Mouse (Mus musculus): ENCODE results near the gene Jakmip3. TPM values are rescaled to one million over a fixed set of nuclear protein-coding genes. Genes with fewer than 3 reads are reported as not detected.

Gene Jakmip3
- polyA plus RNA-seq, 1 experiment from 2014 or later: 0.59 TPM

DNA sequence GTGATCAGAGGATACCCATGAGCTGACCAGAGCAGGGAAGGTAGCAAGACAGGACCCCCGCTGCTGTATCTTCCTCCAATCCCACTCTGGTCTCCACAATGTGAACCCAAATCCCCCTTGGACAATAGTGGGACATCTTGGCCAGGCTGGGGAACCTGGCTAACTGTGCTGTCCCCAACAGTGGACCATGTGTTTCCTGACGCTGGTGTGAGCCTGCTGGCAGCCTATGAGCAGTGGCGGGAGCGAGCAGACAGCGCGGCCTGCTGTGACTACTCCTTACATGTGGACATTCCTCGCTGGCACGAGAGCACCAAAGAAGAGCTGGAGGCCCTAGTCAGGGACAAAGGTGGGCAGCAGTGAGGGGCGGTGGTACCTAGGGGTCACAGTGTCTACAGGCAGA, 151.2 kb downstream of the Jakmip3 start:
- no peak for ATAC-seq (replicated peaks; ENCODE audit: insufficient number of reproducible peaks, low FRiP score, low TSS enrichment)
- WGBS (ENCODE audit: insufficient replicate concordance): 86% methylated on average over 9 of the region's 9 CpGs

DNA sequence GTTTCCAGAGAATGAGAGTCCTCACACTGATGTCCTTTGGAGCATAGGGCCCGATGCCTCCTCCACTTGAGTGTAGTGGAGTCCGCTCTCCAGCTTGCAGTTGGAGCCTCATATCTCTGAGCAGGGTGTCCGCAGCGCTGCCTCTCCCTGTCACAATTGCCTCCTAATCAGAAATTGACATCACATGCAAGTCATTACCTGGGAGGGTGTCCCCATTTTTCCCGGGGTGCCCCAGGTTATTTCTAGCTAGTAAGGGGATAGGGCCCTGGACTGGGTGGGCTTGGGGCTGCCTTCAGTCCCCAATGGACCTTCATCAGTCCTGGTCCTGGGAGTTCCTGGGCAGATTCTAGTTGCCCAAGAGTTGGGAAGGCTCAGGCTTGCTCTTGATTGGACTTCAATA, 152.1 kb downstream of the Jakmip3 start:
- 84% methylated on average over 5 of the region's 5 CpGs for WGBS (ENCODE audit: insufficient replicate concordance)

More for the DNA sequence above, 151.2 kb downstream of the Jakmip3 start:
- no peaks in the 10 kb centered on the region for H3K9me3 ChIP-seq (replicated peaks; ENCODE audit: control insufficient read depth, low read length)
- H3K4me3 ChIP-seq (ENCODE audit: low read depth, low read length): no peak overlapping the region
- H3K4me1 ChIP-seq (ENCODE audit: control insufficient read depth, insufficient read depth, low read length): peaks cover under 1% of the 10 kb centered on the region; the same call in 1 of the 2 replicates
- no peak overlapping the region for H3K27ac ChIP-seq (ENCODE audit: low read depth, low read length)
- peaks cover 20% of the 10 kb centered on the region for H3K27me3 ChIP-seq (ENCODE audit: control insufficient read depth, insufficient read depth, low read length)
- H3K9ac ChIP-seq (ENCODE audit: low read depth, low read length): no peak overlapping the region
- H3K36me3 ChIP-seq (ENCODE audit: control insufficient read depth, insufficient read depth, low read length): no peaks in the 10 kb centered on the region
- no peak overlapping the region for H3K4me2 ChIP-seq

DNA sequence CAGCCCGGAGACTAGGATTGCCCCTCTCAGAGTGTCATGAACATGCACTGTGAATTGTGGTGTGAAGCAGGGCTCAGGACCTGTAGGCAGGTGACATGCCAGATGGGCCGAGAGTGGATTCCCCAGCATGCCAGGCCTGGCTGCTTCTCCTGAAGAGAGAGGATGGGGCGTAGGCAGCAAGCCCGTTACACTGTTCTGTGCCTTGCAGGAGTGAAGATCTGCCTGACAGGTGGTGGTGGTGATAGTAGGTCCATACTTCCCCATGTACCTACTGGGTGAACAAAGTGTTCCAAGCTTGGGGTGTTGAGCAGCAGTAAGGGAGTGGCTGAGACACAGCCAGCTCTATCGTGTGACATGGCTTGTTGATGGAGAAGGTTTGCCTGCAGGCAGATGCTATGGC, 152.6 kb downstream of the Jakmip3 start:
- no peak overlapping the region for H3K27ac ChIP-seq (ENCODE audit: low read depth, low read length)
- no peak overlapping the region for H3K4me3 ChIP-seq (ENCODE audit: low read depth, low read length)
- WGBS (ENCODE audit: insufficient replicate concordance): 82% methylated on average over 5 of the region's 5 CpGs
- ATAC-seq (replicated peaks; ENCODE audit: insufficient number of reproducible peaks, low FRiP score, low TSS enrichment): no peak
- H3K4me2 ChIP-seq: no peak overlapping the region
- no peaks in the 10 kb centered on the region for H3K36me3 ChIP-seq (ENCODE audit: control insufficient read depth, insufficient read depth, low read length)
- peaks cover 6% of the 10 kb centered on the region for H3K27me3 ChIP-seq (ENCODE audit: control insufficient read depth, insufficient read depth, low read length)
- H3K9me3 ChIP-seq (replicated peaks; ENCODE audit: control insufficient read depth, low read length): no peaks in the 10 kb centered on the region
- H3K4me1 ChIP-seq (ENCODE audit: control insufficient read depth, insufficient read depth, low read length): no peaks in the 10 kb centered on the region
- no peak overlapping the region for H3K9ac ChIP-seq (ENCODE audit: low read depth, low read length)

More for the DNA sequence above, 152.1 kb downstream of the Jakmip3 start:
- no peak for ATAC-seq (replicated peaks; ENCODE audit: insufficient number of reproducible peaks, low FRiP score, low TSS enrichment)
- no peak overlapping the region for H3K4me3 ChIP-seq (ENCODE audit: low read depth, low read length)
- no peak overlapping the region for H3K27ac ChIP-seq (ENCODE audit: low read depth, low read length)
- H3K4me2 ChIP-seq: no peak overlapping the region
- H3K9me3 ChIP-seq (replicated peaks; ENCODE audit: control insufficient read depth, low read length): no peaks in the 10 kb centered on the region
- no peaks in the 10 kb centered on the region for H3K4me1 ChIP-seq (ENCODE audit: control insufficient read depth, insufficient read depth, low read length)
- no peak overlapping the region for H3K9ac ChIP-seq (ENCODE audit: low read depth, low read length)
- H3K27me3 ChIP-seq (ENCODE audit: control insufficient read depth, insufficient read depth, low read length): peaks cover 10% of the 10 kb centered on the region
- H3K36me3 ChIP-seq (ENCODE audit: control insufficient read depth, insufficient read depth, low read length): no peaks in the 10 kb centered on the region

GRCm38 (mm10) chr7:139093781-139094180, 153.3 kb downstream of the Jakmip3 start:
- Histone ChIP-seq H3K9me3 (replicated peaks; ENCODE audit: control insufficient read depth, low read length) (no peaks in the 10 kb centered on the region), H3K4me3 (ENCODE audit: low read depth, low read length) (no peak overlapping the region), H3K9ac (ENCODE audit: low read depth, low read length) (no peak overlapping the region), H3K27ac (ENCODE audit: low read depth, low read length) (no peak overlapping the region), H3K36me3 (ENCODE audit: control insufficient read depth, insufficient read depth, low read length) (no peaks in the 10 kb centered on the region), H3K27me3 (ENCODE audit: control insufficient read depth, insufficient read depth, low read length) (peaks cover 2% of the 10 kb centered on the region; the same call in 1 of the 2 replicates), H3K4me2 (no peak overlapping the region), H3K4me1 (ENCODE audit: control insufficient read depth, insufficient read depth, low read length) (no peaks in the 10 kb centered on the region)
- ATAC-seq (replicated peaks; ENCODE audit: insufficient number of reproducible peaks, low FRiP score, low TSS enrichment): no peak
- WGBS (ENCODE audit: insufficient replicate concordance): 77% methylated on average over 7 of the region's 7 CpGs

GRCm38 (mm10) chr7:139094761-139095160, 154.2 kb downstream of the Jakmip3 start:
- H3K9ac ChIP-seq (ENCODE audit: low read depth, low read length): no peak overlapping the region
- no peaks in the 10 kb centered on the region for H3K36me3 ChIP-seq (ENCODE audit: control insufficient read depth, insufficient read depth, low read length)
- WGBS (ENCODE audit: insufficient replicate concordance): 76% methylated on average over 6 of the region's 6 CpGs
- H3K27me3 ChIP-seq (ENCODE audit: control insufficient read depth, insufficient read depth, low read length): peaks cover 4% of the 10 kb centered on the region; the same call in 1 of the 2 replicates
- ATAC-seq (replicated peaks; ENCODE audit: insufficient number of reproducible peaks, low FRiP score, low TSS enrichment): no peak
- no peak overlapping the region for H3K27ac ChIP-seq (ENCODE audit: low read depth, low read length)
- H3K4me3 ChIP-seq (ENCODE audit: low read depth, low read length): no peak overlapping the region
- no peaks in the 10 kb centered on the region for H3K9me3 ChIP-seq (replicated peaks; ENCODE audit: control insufficient read depth, low read length)
- H3K4me1 ChIP-seq (ENCODE audit: control insufficient read depth, insufficient read depth, low read length): no peaks in the 10 kb centered on the region
- H3K4me2 ChIP-seq: no peak overlapping the region

DNA sequence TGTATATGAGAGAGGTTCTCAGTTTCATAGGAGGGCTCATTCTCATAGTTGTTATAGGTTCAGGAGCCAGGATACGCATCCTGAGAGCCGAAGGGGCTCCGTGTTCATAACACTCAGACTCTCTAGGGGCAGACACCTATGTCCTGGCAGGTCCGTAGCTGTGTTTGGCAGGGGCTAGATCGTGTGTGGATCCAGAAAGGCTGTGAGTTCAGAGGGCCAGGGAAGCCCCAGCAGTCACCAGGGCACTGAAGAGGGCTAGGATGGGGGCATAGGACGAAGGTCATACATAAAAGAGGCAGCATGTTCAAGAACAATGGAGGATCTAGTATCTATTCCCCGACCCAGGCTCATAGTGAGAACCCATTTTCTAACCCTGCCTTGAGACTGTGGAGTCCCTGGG, 154.8 kb downstream of the Jakmip3 start:
- no peak overlapping the region for H3K4me2 ChIP-seq
- WGBS (ENCODE audit: insufficient replicate concordance): 72% methylated on average over 7 of the region's 7 CpGs
- H3K4me3 ChIP-seq (ENCODE audit: low read depth, low read length): no peak overlapping the region
- no peak overlapping the region for H3K27ac ChIP-seq (ENCODE audit: low read depth, low read length)
- no peaks in the 10 kb centered on the region for H3K36me3 ChIP-seq (ENCODE audit: control insufficient read depth, insufficient read depth, low read length)
- H3K9ac ChIP-seq (ENCODE audit: low read depth, low read length): no peak overlapping the region
- ATAC-seq (replicated peaks; ENCODE audit: insufficient number of reproducible peaks, low FRiP score, low TSS enrichment): no peak
- peaks cover 4% of the 10 kb centered on the region; the same call in 1 of the 2 replicates for H3K27me3 ChIP-seq (ENCODE audit: control insufficient read depth, insufficient read depth, low read length)
- no peaks in the 10 kb centered on the region for H3K9me3 ChIP-seq (replicated peaks; ENCODE audit: control insufficient read depth, low read length)
- no peaks in the 10 kb centered on the region for H3K4me1 ChIP-seq (ENCODE audit: control insufficient read depth, insufficient read depth, low read length)

- no peaks in the 10 kb centered on the region for H3K4me1 ChIP-seq (ENCODE audit: control insufficient read depth, insufficient read depth, low read length)
- H3K4me3 ChIP-seq (ENCODE audit: low read depth, low read length): no peak overlapping the region
- 79% methylated on average over 6 of the region's 6 CpGs for WGBS (ENCODE audit: insufficient replicate concordance)
- H3K4me2 ChIP-seq: no peak overlapping the region
- peaks cover 4% of the 10 kb centered on the region; the same call in 1 of the 2 replicates for H3K27me3 ChIP-seq (ENCODE audit: control insufficient read depth, insufficient read depth, low read length)
- H3K9me3 ChIP-seq (replicated peaks; ENCODE audit: control insufficient read depth, low read length): no peaks in the 10 kb centered on the region
- H3K36me3 ChIP-seq (ENCODE audit: control insufficient read depth, insufficient read depth, low read length): no peaks in the 10 kb centered on the region
- H3K27ac ChIP-seq (ENCODE audit: low read depth, low read length): no peak overlapping the region
- no peak for ATAC-seq (replicated peaks; ENCODE audit: insufficient number of reproducible peaks, low FRiP score, low TSS enrichment)
- H3K9ac ChIP-seq (ENCODE audit: low read depth, low read length): no peak overlapping the region
Measured at GRCm38 (mm10) chr7:139096399-139096798, 155.9 kb downstream of the Jakmip3 start.

DNA sequence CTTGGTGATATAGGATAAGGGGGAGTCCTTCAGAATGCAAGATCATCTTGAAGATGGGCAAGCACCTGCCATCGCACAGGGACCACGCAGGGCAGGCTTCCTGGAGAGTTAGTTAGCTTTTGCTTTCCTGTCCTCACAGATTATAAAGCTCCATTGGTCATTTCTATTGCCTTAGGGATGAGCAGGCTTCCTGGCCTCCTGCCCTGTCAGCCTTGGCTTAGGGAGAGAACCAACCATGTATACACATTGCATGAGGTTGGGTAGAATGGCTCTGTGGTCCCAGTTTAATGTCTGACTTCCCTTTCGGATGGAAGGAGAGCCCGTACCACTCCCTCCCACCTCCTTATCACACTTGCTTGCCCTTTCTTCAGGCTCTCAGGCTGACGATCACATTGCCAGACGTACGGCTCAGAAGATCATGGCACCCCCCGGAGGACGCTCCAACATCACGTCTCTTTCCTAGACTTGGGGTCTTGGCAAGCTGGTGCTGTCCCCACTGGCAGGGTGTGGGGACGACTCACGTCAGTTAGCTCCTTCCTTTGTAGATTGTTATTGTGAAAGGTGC, 160.1 kb downstream of the Jakmip3 start:
- Histone ChIP-seq H3K9me3 (replicated peaks; ENCODE audit: control insufficient read depth, low read length) (no peaks in the 10 kb centered on the region), H3K4me2 (no peak overlapping the region), H3K9ac (ENCODE audit: low read depth, low read length) (no peak overlapping the region)

DNA sequence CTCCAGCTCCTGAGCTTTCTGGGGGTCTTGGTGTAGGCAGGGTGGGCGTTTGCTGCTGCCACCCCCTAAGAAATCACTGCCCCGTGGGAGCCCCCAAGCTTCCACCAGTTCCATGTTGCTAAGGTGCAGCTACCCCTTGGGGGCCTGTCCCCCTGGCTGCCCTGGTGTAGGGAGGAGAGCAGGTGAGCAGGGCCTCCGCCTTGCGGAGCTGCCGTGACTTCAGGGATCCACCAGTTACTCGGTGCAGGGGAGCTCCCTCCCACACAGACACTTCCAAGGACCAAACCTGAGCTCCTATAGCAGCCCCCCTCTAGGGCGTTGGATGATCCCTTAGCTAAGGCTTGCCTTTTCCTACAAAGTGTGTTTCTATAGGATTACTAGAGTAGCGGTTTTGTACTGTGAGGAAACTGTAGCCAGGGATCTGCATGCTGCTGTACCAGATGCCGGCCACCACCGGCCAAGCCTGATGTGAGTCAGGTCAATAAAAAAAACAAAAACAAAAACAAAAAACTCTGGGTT, 160.8 kb downstream of the Jakmip3 start:
- H3K27me3 ChIP-seq (ENCODE audit: control insufficient read depth, insufficient read depth, low read length): 0 out of 2 replicates have a peak, but pooled peaks cover 2% of the 10 kb centered on the region
- no peaks in the 10 kb centered on the region for H3K36me3 ChIP-seq (ENCODE audit: control insufficient read depth, insufficient read depth, low read length)
- WGBS (ENCODE audit: insufficient replicate concordance): 68% methylated on average over 10 of the region's 10 CpGs
- H3K4me3 ChIP-seq (ENCODE audit: low read depth, low read length): no peak overlapping the region
- H3K4me2 ChIP-seq: no peak overlapping the region
- ATAC-seq (replicated peaks; ENCODE audit: insufficient number of reproducible peaks, low FRiP score, low TSS enrichment): no peak
- no peak overlapping the region for H3K9ac ChIP-seq (ENCODE audit: low read depth, low read length)
- H3K4me1 ChIP-seq (ENCODE audit: control insufficient read depth, insufficient read depth, low read length): no peaks in the 10 kb centered on the region
- H3K27ac ChIP-seq (ENCODE audit: low read depth, low read length): no peak overlapping the region
- no peaks in the 10 kb centered on the region for H3K9me3 ChIP-seq (replicated peaks; ENCODE audit: control insufficient read depth, low read length)

More for the DNA sequence above, 160.1 kb downstream of the Jakmip3 start:
- 53% methylated on average over 12 of the region's 12 CpGs for WGBS (ENCODE audit: insufficient replicate concordance)
- no peak overlapping the region for H3K27ac ChIP-seq (ENCODE audit: low read depth, low read length)
- no peak overlapping the region for H3K4me3 ChIP-seq (ENCODE audit: low read depth, low read length)
- ATAC-seq (replicated peaks; ENCODE audit: insufficient number of reproducible peaks, low FRiP score, low TSS enrichment): no peak
- H3K36me3 ChIP-seq (ENCODE audit: control insufficient read depth, insufficient read depth, low read length): no peaks in the 10 kb centered on the region
- H3K4me1 ChIP-seq (ENCODE audit: control insufficient read depth, insufficient read depth, low read length): no peaks in the 10 kb centered on the region
- 0 out of 2 replicates have a peak, but pooled peaks cover 2% of the 10 kb centered on the region for H3K27me3 ChIP-seq (ENCODE audit: control insufficient read depth, insufficient read depth, low read length)

Data from heart, embryonic 11.5 days (tissue).